Mouse (Mus musculus) forebrain, embryonic 14.5 days (tissue): ENCODE data around the gene Phyhd1. TPM values are rescaled to one million over a fixed set of nuclear protein-coding genes. Genes with fewer than 3 reads are reported as not detected.

Experiments
- ATAC-seq: fragments of 200-750 bp; cut with Nextera tagmentation; 2 replicates; pipeline ENCODE4 v1.8.0; 2017; ENCODE audit warnings: mild to moderate bottlenecking, moderate library complexity
- DNase-seq: peaks from one replicate; pipeline ENCODE4 v3.0.0-alpha.2; 2015; ENCODE audit warnings: low spot score
- H3K27ac ChIP-seq: fragments of 300-500 bp; sonication (generic); 2 replicates; pipeline ENCODE4 v1.5.1; 2014; ENCODE audit warnings: low read depth, mild to moderate bottlenecking, control low read depth, low read length, moderate library complexity
- H3K27me3 ChIP-seq: fragments of 300-500 bp; sonication (generic); replicated peaks from 2 replicates; pipeline ENCODE4 v1.6.1; 2014; ENCODE audit warnings: low read length, control low read depth, mixed read lengths; ENCODE audit not compliant: control insufficient read depth, insufficient read depth
- H3K36me3 ChIP-seq: fragments of 300-500 bp; sonication (generic); 2 replicates; pipeline ENCODE4 v1.6.1; 2014; ENCODE audit warnings: low read length, control low read depth; ENCODE audit not compliant: control insufficient read depth, insufficient read depth
- H3K4me1 ChIP-seq: fragments of 300-500 bp; sonication (generic); 2 replicates; pipeline ENCODE4 v1.6.1; 2014; ENCODE audit warnings: antibody characterized with exemption, low read length, control low read depth; ENCODE audit not compliant: control insufficient read depth, insufficient read depth
- H3K4me2 ChIP-seq: fragments of 300-500 bp; sonication (generic); 2 replicates; pipeline ENCODE4 v1.6.1; 2014; ENCODE audit warnings: mild to moderate bottlenecking, control low read depth, low read length
- H3K4me3 ChIP-seq: fragments of 300-500 bp; sonication (generic); 2 replicates; pipeline ENCODE4 v1.5.1; 2014; ENCODE audit warnings: low read depth, low read length, control low read depth
- H3K9ac ChIP-seq: fragments of 300-500 bp; sonication (generic); 2 replicates; pipeline ENCODE4 v1.6.1; 2014; ENCODE audit warnings: mild to moderate bottlenecking, low read length, control low read depth, moderate library complexity
- H3K9me3 ChIP-seq: fragments of 300-500 bp; sonication (generic); replicated peaks from 2 replicates; pipeline ENCODE4 v1.6.1; 2016; ENCODE audit warnings: low read length, control low read depth, mixed read lengths; ENCODE audit not compliant: control insufficient read depth
- WGBS: fragments of 180-500 bp; shearing (Covaris S2); extraction: QIAGEN DNeasy Blood & Tissue Kit; methylation state at CpG from one replicate; pipeline ENCODE4 v1.1.7; 2014; 5-methylcytosine and 5-hydroxymethylcytosine counted together
- polyA plus RNA-seq: library from polyadenylated mRNA; unstranded; fragments of >200 nt; fragmentation: Nextera tagmentation; extraction: Ambion mirVana; gene quantifications from 2 replicates; pipeline ENCODE4 v1.2.1, GENCODE M21; 2014

Phyhd1 gene
- 6.3 and 6.6 TPM in 2 replicates for polyA plus RNA-seq

DNA sequence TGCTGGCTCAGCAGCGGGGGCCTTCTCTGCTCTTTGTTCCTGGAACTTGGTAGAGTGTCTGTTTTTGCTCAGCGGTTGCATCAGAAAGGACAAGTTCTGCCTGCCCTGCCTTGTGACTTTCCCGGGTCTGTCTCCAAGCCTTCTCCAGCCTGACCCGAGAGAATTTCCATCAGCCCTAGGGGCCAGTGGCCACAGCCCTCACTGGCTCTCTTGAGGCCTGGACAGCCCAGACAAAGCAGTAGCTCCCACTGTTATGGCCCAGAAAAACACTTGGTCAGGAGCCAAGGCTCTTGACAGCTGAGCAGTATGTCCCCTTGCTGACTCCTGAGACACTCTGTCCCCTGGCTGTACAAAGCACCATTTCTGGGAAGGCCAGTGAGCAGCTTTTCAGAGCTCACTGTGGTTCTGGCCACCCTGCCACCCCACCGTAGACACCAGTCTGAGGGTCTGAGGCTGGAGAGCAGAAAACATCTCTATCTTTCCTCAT is at the start of gene Phyhd1:
Phyhd1 (plus strand) TSS at position 437 of the 487 bp plus-strand sequence.
- H3K9ac ChIP-seq: peak within 1 kb of the TSS; percentile 29; the same call in 1 of the 2 replicates
- H3K4me1 ChIP-seq: peaks cover 15% of the 10 kb centered on the region; the same call in 1 of the 2 replicates
- ATAC-seq: no peak
- H3K27me3 ChIP-seq: no peaks in the 10 kb centered on the region
- no peak within 1 kb of the TSS for H3K4me3 ChIP-seq
- peak within 1 kb of the TSS; percentile 69 for H3K27ac ChIP-seq
- H3K4me2 ChIP-seq: no peak within 1 kb of the TSS
- peaks cover 47% of the 10 kb centered on the region for H3K36me3 ChIP-seq
- H3K9me3 ChIP-seq: no peaks in the 10 kb centered on the region
- WGBS: 35% methylated on average over 5 of the region's 5 CpGs
- peak; percentile 31 for DNase-seq

- no peak overlapping the region for H3K4me3 ChIP-seq
- H3K4me1 ChIP-seq: no peaks in the 10 kb centered on the region
- no peaks in the 10 kb centered on the region for H3K27me3 ChIP-seq
- no peak overlapping the region for H3K4me2 ChIP-seq
- 96% methylated on average over 5 of the region's 5 CpGs for WGBS
- H3K27ac ChIP-seq: no peak overlapping the region
- DNase-seq (no peak), ATAC-seq (no peak)
- H3K9ac ChIP-seq: no peak overlapping the region
- H3K36me3 ChIP-seq: no peaks in the 10 kb centered on the region
- no peaks in the 10 kb centered on the region for H3K9me3 ChIP-seq
These were observed 49.7 kb upstream of the Phyhd1 start for GRCm38 (mm10) chr2:30216293-30216692.

- Histone ChIP-seq H3K36me3 (peaks cover 7% of the 10 kb centered on the region), H3K27me3 (no peaks in the 10 kb centered on the region), H3K9ac (no peak overlapping the region), H3K4me3 (no peak overlapping the region), H3K4me1 (peaks cover 17% of the 10 kb centered on the region), H3K9me3 (no peaks in the 10 kb centered on the region), H3K27ac (no peak overlapping the region), H3K4me2 (no peak overlapping the region)
- no peak for ATAC-seq
- WGBS: 91% methylated on average over 5 of the region's 5 CpGs
- no peak for DNase-seq
These were observed 30.4 kb upstream of the Phyhd1 start for GRCm38 (mm10) chr2:30235593-30235992.

DNA sequence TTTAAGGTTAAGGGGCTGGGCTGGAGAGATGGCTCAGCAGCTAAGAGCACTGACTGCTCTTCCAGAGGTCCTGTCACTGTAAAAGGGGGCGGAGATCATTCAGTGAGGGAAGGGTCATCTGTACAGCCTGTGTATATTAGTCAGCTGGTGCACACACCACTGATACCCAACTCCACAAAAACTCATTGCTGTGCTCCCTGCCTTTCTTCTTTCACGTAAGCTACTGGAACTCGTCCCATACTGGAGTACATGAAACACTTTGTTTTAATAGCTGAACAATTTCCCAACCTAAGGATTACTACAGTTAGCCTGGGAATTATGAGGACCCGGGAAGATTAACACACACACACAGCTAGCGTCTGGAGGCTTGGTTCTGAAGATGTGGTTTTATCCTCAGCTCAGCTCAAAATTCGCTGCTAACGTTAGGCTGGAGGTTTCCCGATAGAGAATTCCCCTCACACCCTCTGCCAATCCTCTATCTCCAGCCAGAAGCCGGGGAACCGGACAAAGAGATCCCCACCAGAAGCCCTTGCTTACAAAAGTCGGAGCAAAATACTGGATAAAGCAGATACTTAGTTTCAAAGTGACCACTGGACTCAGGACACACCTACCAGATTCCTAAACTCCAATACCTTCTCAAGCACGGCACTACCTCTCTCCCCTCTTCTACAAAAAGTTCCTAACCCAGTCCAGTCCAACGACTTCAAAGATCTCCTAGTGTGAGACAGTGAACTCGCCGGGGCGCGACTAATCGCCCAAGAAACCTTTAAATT is 29.4 kb upstream of the Phyhd1 start:
- Histone ChIP-seq H3K4me3 (peak overlapping the region; percentile 89), H3K4me2 (peak overlapping the region; percentile 81), H3K4me1 (peaks cover 17% of the 10 kb centered on the region), H3K27me3 (no peaks in the 10 kb centered on the region), H3K9me3 (no peaks in the 10 kb centered on the region), H3K27ac (peak overlapping the region; percentile 90; the same call in 1 of the 2 replicates), H3K9ac (peak overlapping the region; percentile 90), H3K36me3 (peaks cover 18% of the 10 kb centered on the region)
- 4% methylated on average over 18 of the region's 18 CpGs for WGBS
- ATAC-seq (peak; percentile 2; the same call in 1 of the 2 replicates), DNase-seq (peak; percentile 17)

DNA sequence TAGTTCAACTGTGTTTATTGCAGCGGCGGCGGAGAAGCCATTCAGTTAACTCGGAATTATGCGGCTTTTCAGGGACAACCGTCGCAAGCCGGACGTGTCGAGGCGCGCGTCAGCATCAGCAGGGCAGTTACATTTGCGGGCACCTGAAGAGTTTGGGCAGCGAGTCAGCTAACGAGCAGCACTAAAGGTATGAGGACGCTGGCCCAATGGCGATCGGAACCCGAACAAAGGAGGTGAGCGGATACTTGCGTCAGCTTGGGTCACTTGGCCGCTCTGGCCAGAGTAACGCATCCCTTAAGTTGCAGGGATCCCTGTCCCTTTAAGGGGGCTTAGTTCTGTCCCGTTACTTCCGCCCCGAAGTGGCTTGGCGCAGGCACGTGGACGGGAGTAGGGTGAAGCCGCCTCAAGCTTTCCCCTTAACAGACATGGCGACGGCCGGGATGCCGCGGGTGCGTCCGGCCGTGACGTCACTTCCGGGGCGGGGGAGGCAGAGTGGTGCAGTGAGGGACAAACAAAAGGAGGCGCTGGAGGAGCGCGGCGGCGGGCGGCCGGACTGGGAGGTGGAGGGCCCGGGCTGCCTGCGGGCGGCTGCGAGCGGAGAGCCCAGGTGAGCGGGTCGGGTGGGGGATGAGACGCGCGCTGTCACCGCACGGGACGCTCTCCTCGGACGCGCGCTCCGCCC is 28.7 kb upstream of the Phyhd1 start, which contains the start of gene Lrrc8a:
Lrrc8a (plus strand) TSS at position 517 of the 682 bp plus-strand sequence.
- peaks cover 17% of the 10 kb centered on the region for H3K4me1 ChIP-seq
- peak within 1 kb of the TSS; percentile 81 for H3K4me2 ChIP-seq
- peak within 1 kb of the TSS; percentile 90 for H3K27ac ChIP-seq
- ATAC-seq (peak; percentile 98), DNase-seq (peak; percentile 99)
- H3K9ac ChIP-seq: peak within 1 kb of the TSS; percentile 90
- no peaks in the 10 kb centered on the region for H3K27me3 ChIP-seq
- peak within 1 kb of the TSS; percentile 89 for H3K4me3 ChIP-seq
- H3K9me3 ChIP-seq: no peaks in the 10 kb centered on the region
- WGBS: under 1% methylated on average over 56 of the region's 67 CpGs
- H3K36me3 ChIP-seq: peaks cover 23% of the 10 kb centered on the region

GRCm38 (mm10) chr2:30237881-30238280 is 28.1 kb upstream of the Phyhd1 start:
- H3K27ac ChIP-seq: peak overlapping the region; percentile 90
- H3K9me3 ChIP-seq: no peaks in the 10 kb centered on the region
- no peaks in the 10 kb centered on the region for H3K27me3 ChIP-seq
- peak overlapping the region; percentile 90 for H3K9ac ChIP-seq
- DNase-seq (peak; percentile 67), ATAC-seq (peak; percentile 91)
- peaks cover 27% of the 10 kb centered on the region for H3K36me3 ChIP-seq
- WGBS: under 1% methylated on average over 35 of the region's 42 CpGs
- H3K4me2 ChIP-seq: peak overlapping the region; percentile 76
- H3K4me3 ChIP-seq: peak overlapping the region; percentile 89
- peaks cover 17% of the 10 kb centered on the region for H3K4me1 ChIP-seq

- H3K4me3 ChIP-seq: peak overlapping the region; percentile 89
- peak overlapping the region; percentile 76 for H3K4me2 ChIP-seq
- H3K27ac ChIP-seq: no peak overlapping the region
- DNase-seq (no peak), ATAC-seq (no peak)
- peak overlapping the region; percentile 90 for H3K9ac ChIP-seq
- H3K36me3 ChIP-seq: peaks cover 38% of the 10 kb centered on the region
- no peaks in the 10 kb centered on the region for H3K27me3 ChIP-seq
- no peaks in the 10 kb centered on the region for H3K9me3 ChIP-seq
- peaks cover 17% of the 10 kb centered on the region for H3K4me1 ChIP-seq
- WGBS: 85% methylated on average over 3 of the region's 3 CpGs
These were observed 27.0 kb upstream of the Phyhd1 start for GRCm38 (mm10) chr2:30238906-30239465.

DNA sequence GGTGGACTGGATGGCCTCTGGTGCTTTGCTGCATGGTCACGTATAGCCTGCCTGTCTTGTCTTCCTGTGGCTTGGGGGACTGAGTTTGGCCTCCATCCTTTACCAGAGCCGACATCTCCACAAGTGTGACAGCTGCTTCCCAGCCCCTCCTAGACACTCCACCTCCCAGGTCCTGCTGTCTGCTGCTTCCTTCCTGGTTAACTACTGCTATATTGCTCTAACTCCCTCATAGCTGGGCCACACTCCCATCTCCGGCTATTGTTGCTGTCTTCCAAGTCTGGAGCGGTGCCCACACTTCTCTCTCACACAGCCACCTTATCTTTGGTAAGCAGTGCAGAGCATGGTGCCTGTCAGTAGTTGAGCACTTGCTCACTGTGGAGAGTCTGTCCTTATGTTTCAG is 26.2 kb upstream of the Phyhd1 start:
- no peak overlapping the region for H3K4me3 ChIP-seq
- WGBS: 84% methylated on average over 4 of the region's 4 CpGs
- no peaks in the 10 kb centered on the region for H3K27me3 ChIP-seq
- H3K4me1 ChIP-seq: peaks cover 17% of the 10 kb centered on the region
- H3K36me3 ChIP-seq: peaks cover 46% of the 10 kb centered on the region
- ATAC-seq (no peak), DNase-seq (no peak)
- H3K27ac ChIP-seq: no peak overlapping the region
- no peak overlapping the region; the same call in 1 of the 2 replicates for H3K9ac ChIP-seq
- H3K9me3 ChIP-seq: no peaks in the 10 kb centered on the region
- H3K4me2 ChIP-seq: no peak overlapping the region
